Mouse (Mus musculus) thymus, postnatal 14 days (tissue): ENCODE data around the gene Zfp78.
A peak's percentile ranks its signal among the peaks of the same experiment; 100 is the strongest.

ENCODE experiments used
- DNase-seq: peaks from one replicate; pipeline ENCODE4 v3.0.0; 2021

The Zfp78 gene

GRCm38 (mm10) chr7:6389449-6389848 lies 26.4 kb downstream of the Zfp78 start:
- no peak for DNase-seq

GRCm38 (mm10) chr7:6397996-6398975 lies 35.2 kb downstream of the Zfp78 start, which contains the start of gene Smim17:
Gene Smim17, plus strand, starts transcription at chr7:6398715.
- DNase-seq, result peak; percentile 65

- peak; percentile 73 for DNase-seq
Observed at GRCm38 (mm10) chr7:6410043-6410442, 47.0 kb downstream of the Zfp78 start, which contains the start of gene Gm20715. Gene Gm20715, plus strand, starts transcription at chr7:6410277.

- DNase-seq, result no peak
Observed at GRCm38 (mm10) chr7:6414626-6415441, 51.8 kb downstream of the Zfp78 start.

GRCm38 (mm10) chr7:6415442-6415787 lies 52.3 kb downstream of the Zfp78 start:
- DNase-seq, result no peak

- no peak for DNase-seq
Observed at GRCm38 (mm10) chr7:6419894-6420293, 56.8 kb downstream of the Zfp78 start.

GRCm38 (mm10) chr7:6429381-6429780 lies 66.3 kb downstream of the Zfp78 start:
- DNase-seq, result no peak

GRCm38 (mm10) chr7:6430342-6430741 lies 67.3 kb downstream of the Zfp78 start:
- peak; percentile 53 for DNase-seq
